Mouse (Mus musculus) testis, adult 2 months (tissue): Measurements from ENCODE around the gene Birc7. TPM values are rescaled to one million over a fixed set of nuclear protein-coding genes. Genes with fewer than 3 reads are reported as not detected.

Experiments used
- H3K27ac ChIP-seq: fragments of 200-500 bp; 2 replicates; pipeline ENCODE4 v1.5.1; 2012; ENCODE audit warnings: low read depth, low read length; ENCODE audit not compliant: control insufficient read depth, insufficient read depth
- H3K27me3 ChIP-seq: fragments of 200-500 bp; 2 replicates; pipeline ENCODE4 v1.6.1; 2012; ENCODE audit warnings: mild to moderate bottlenecking, low read length, moderate library complexity; ENCODE audit not compliant: control insufficient read depth, insufficient read depth
- H3K36me3 ChIP-seq: fragments of 200-500 bp; 2 replicates; pipeline ENCODE4 v1.6.1; 2012; ENCODE audit warnings: mild to moderate bottlenecking, low read length; ENCODE audit not compliant: control insufficient read depth, insufficient read depth
- H3K4me1 ChIP-seq: fragments of 200-500 bp; 2 replicates; pipeline ENCODE4 v1.6.1; 2012; ENCODE audit warnings: low read length; ENCODE audit not compliant: control insufficient read depth, insufficient read depth
- H3K4me3 ChIP-seq: fragments of 200-500 bp; 2 replicates; pipeline ENCODE4 v1.5.1; 2012; ENCODE audit warnings: low read depth, mild to moderate bottlenecking, low read length, moderate library complexity, mixed read lengths; ENCODE audit not compliant: control insufficient read depth
- CTCF ChIP-seq: fragments of 200-500 bp; IDR thresholded peaks from 2 replicates; pipeline ENCODE4 v1.5.1; 2012; ENCODE audit warnings: low read depth, mild to moderate bottlenecking, inconsistent platforms, low read length, moderate library complexity; ENCODE audit not compliant: control insufficient read depth, insufficient read depth, insufficient replicate concordance
- POLR2A ChIP-seq: fragments of 200-500 bp; IDR thresholded peaks from 2 replicates; pipeline ENCODE4 v1.6.1; 2012; ENCODE audit warnings: low read depth, mild to moderate bottlenecking, inconsistent platforms, low read length, moderate library complexity; ENCODE audit not compliant: control insufficient read depth
- polyA plus RNA-seq: library from polyadenylated mRNA; depleted of rRNA; stranded (reverse); fragments of >200 nt; gene quantifications from 2 replicates; pipeline ENCODE4 v1.2.3, GENCODE M21; 2012; rRNA removed

The Birc7 gene
- not detected in 2 replicates for polyA plus RNA-seq

DNA sequence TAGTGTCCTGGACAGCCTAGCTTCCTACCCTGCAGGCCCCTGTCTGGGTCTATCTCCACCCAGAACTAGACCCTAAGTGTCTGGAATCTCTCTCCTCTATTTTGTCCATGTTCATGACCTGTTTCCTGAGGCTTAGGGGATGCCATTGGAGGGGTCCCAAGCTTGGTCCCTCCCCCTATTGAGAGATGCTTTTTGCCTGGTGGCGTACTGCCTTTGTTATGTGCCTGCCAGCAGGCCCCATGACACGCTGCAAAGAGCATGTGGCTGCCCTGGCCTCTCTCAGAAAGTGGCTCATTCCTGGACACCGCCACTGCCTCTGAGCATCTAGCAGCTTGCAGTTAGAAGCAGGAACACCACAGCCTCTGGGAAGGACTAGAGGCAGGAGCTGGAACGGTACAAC lies at the start of gene Birc7:
TSS of gene Birc7 (plus strand) at position 301 of the 400 bp plus-strand sequence.
- Histone ChIP-seq H3K27ac (no peak within 1 kb of the TSS), H3K27me3 (no peaks in the 10 kb centered on the region), H3K4me3 (no peak within 1 kb of the TSS), H3K36me3 (no peaks in the 10 kb centered on the region), H3K4me1 (peaks cover 3% of the 10 kb centered on the region; the same call in 1 of the 2 replicates)
- TF ChIP-seq CTCF: no peak
- TF ChIP-seq POLR2A: no peak

DNA sequence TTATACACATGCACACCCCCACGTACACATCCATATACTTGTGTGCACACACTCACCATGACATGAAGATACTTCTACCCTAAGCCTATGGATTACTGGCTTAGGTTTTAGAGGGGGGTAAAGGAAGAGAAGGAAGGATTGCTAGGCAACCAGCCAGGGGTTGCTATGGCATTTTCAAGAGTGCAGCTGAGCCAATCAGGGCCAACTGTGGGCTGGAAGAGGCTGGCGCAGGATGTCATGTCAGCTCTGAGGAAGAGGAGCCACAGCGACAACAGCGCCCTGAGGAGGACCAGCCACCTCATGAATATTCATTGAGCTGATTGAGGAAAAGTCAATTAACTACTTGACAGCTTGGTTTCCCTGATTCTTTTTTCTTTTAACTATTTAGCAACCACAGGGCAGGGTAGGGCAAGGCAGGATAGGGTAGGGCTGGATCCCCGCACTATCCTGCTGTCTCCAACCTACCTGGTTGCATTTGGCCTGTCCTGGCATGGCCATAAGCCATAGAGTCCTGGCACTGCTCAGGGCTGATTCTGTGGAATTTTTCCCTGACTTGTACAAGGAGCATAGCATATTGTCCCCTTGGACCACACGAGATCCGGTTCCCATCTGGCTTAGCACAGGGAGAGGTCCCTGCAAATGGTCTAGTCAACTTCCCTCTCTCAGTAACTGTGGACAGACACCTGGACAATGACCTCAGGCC lies 49.3 kb upstream of the Birc7 start:
- peak overlapping the region; percentile 14; the same call in 1 of the 2 replicates for H3K4me3 ChIP-seq
- TF ChIP-seq CTCF (no peak), POLR2A (no peak)
- H3K27ac ChIP-seq: no peak overlapping the region
- H3K4me1 ChIP-seq: peaks cover 2% of the 10 kb centered on the region
- H3K36me3 ChIP-seq: no peaks in the 10 kb centered on the region
- H3K27me3 ChIP-seq: no peaks in the 10 kb centered on the region

GRCm38 (mm10) chr2:180881281-180881680 lies 47.5 kb upstream of the Birc7 start:
- Histone ChIP-seq H3K4me3 (no peak overlapping the region; the same call in 1 of the 2 replicates), H3K27me3 (no peaks in the 10 kb centered on the region), H3K36me3 (no peaks in the 10 kb centered on the region), H3K27ac (no peak overlapping the region), H3K4me1 (peaks cover 2% of the 10 kb centered on the region)
- TF ChIP-seq POLR2A: no peak
- TF ChIP-seq CTCF: no peak

- TF ChIP-seq CTCF (no peak), POLR2A (no peak)
- no peak overlapping the region for H3K27ac ChIP-seq
- H3K4me3 ChIP-seq: no peak overlapping the region
- no peaks in the 10 kb centered on the region for H3K36me3 ChIP-seq
- peaks cover 2% of the 10 kb centered on the region; the same call in 1 of the 2 replicates for H3K4me1 ChIP-seq
- no peaks in the 10 kb centered on the region for H3K27me3 ChIP-seq
Observed at GRCm38 (mm10) chr2:180885270-180885669, 43.6 kb upstream of the Birc7 start.

GRCm38 (mm10) chr2:180889271-180889920 lies 39.4 kb upstream of the Birc7 start:
- Histone ChIP-seq H3K27ac (no peak overlapping the region), H3K4me3 (no peak overlapping the region), H3K36me3 (no peaks in the 10 kb centered on the region), H3K27me3 (no peaks in the 10 kb centered on the region; the same call in 1 of the 2 replicates), H3K4me1 (peaks cover 33% of the 10 kb centered on the region)
- TF ChIP-seq POLR2A (no peak), CTCF (no peak)

- H3K4me1 ChIP-seq: peaks cover 38% of the 10 kb centered on the region
- H3K36me3 ChIP-seq: no peaks in the 10 kb centered on the region
- H3K27me3 ChIP-seq: no peaks in the 10 kb centered on the region; the same call in 1 of the 2 replicates
- no peak overlapping the region for H3K27ac ChIP-seq
- no peak for TF ChIP-seq CTCF
- TF ChIP-seq POLR2A: no peak
- H3K4me3 ChIP-seq: no peak overlapping the region
Observed at GRCm38 (mm10) chr2:180889921-180890280, 38.9 kb upstream of the Birc7 start.

DNA sequence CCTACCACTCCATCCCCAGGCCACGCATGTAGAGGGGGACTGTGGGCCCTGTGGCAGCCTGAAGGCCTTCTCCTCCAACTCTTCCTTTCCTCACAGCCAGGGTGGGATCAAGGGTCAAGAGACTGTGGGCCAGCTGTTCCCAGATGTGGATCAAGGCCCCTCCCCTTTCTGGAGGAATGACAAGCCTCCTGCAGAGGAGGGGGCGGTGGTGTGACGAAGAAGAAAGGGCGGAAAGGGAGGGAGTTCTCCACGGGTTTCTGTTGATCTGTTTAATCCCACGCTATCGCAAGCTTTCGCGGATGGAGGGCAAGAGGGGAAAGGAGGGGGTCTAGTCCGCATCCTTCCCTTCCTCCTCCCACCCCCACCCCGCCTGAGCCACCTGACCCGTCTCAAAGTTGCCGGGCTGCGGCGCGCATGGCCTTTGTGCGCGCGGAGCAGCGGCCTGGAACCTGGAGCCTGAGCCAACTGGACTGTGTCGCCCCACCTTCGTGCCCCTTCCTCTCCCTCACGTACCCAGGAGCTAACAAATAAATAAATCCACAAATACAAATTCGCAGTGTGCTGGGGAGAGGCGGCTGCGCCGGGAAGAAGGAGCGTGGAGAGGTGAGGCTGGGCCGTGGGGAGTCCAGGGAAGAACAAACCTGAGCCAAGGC lies 38.3 kb upstream of the Birc7 start:
- Histone ChIP-seq H3K4me1 (peaks cover 38% of the 10 kb centered on the region), H3K27me3 (no peaks in the 10 kb centered on the region; the same call in 1 of the 2 replicates), H3K4me3 (no peak overlapping the region), H3K36me3 (no peaks in the 10 kb centered on the region), H3K27ac (no peak overlapping the region)
- TF ChIP-seq CTCF (no peak), POLR2A (no peak)
